Mouse (Mus musculus) left cerebral cortex, adult 11 months (tissue): ENCODE measurements at regions not wholly inside any gene's neighbourhood (a gene's known extent, or its start where the extent isn't known, plus 50 kb on each side); places are given as distances from the start of the nearest gene placed in this dataset.

Experiments
- DNase-seq: peaks from one replicate; pipeline ENCODE4 v3.0.0; 2022; ENCODE audit warnings: low spot score

DNA sequence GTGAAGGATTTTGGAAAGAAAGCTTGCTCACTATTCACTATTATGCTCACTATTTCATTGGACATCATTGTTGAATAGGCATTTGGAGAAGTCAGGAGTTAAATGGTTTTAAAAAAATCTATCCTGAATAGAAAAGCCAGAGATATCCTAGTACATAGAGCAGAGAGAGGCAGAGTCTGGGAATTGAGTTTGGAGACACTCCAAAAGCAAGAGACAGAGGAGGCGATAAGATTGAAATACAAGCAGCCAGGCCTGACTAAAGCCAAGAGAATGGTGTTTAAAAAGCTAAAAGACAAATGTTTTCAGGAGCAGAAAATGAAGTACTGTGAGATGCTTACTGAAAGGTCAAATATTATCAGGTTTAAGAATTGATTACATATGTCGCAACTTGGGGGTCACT lies 400.1 kb downstream of the Gm9195 start:
- DNase-seq = no peak

DNA sequence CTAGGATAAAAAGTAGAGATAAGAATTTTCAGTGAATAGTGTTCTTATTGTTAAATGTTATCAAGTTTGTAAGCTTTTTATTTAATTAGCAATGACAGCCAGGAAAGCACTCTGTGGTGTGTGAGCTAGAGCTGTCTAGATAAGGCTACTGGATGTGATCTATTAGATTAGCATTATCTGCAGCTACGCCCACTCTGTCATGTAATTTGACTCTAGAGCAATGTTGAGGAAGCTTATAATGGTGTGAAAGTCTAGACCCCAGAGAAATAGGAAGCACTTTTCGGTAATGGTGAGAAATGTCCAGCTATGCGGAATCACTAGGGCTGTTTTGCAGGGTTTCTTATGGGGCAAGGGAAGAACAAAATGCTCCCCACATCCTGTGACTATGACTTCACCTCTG lies 410.2 kb downstream of the Gm9195 start:
- no peak for DNase-seq

- DNase-seq = peak; percentile 38
These were observed 427.4 kb downstream of the Gm9195 start for GRCm38 (mm10) chr14:72064111-72064812.

- DNase-seq = no peak
These were observed 448.8 kb downstream of the Gm9195 start for GRCm38 (mm10) chr14:72042881-72043236.

DNA sequence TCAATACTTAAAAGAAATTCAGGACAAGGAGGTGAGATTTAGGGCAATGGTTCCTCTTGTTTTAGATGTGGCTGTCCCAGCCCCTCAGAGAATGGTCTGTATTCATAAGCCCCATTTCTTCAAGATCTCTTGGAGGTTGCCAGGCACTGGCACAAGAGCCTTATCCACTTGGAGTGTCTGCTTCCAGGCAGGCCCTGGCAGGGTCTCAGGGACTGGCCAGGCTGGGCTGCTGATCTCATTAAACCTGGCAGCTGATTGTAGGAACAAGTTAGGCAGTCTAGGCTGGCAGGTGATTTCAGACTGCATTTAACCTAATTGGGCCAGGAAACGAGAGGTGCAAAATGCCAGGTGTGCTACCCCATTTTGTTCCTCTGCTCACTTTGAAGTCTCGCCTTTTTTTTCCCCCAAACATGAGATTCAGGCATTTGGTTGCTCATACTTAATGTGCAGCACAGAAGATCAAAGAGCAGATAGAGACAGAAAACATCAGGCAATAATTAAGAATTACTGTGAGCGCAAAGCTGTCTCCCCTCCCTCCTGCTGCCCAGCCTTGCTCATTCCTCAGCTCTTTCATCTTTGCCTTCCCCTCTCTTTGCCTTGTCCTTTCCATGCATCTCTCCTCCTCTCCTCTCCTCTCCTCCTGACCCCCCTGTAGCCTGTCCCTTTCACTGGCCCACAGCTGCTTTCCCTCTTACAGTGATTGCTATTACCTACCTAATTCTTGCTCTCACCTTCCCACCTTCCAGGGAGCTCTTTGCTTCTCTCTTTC lies 449.3 kb downstream of the Gm9195 start:
- DNase-seq = peak; percentile 5

DNA sequence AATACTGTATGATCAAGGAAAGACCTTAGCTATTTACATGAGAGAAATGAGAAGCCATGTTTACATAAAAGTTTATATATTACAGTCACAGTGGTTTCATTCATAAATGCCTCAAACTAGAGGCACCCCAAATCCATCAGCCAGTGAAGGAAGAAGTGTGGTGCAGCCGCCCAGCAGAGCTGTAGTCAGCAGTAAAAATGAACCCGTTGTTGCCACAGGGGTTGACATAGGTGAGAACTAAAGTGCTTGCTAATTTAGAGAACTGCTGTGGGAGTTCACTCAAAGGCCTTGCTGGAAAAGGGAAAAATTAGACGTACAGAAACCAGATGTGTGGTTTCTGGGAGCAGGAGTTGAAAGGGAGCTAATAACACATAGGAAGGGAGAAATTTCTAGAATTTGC lies 461.2 kb downstream of the Gm9195 start:
- no peak for DNase-seq

DNA sequence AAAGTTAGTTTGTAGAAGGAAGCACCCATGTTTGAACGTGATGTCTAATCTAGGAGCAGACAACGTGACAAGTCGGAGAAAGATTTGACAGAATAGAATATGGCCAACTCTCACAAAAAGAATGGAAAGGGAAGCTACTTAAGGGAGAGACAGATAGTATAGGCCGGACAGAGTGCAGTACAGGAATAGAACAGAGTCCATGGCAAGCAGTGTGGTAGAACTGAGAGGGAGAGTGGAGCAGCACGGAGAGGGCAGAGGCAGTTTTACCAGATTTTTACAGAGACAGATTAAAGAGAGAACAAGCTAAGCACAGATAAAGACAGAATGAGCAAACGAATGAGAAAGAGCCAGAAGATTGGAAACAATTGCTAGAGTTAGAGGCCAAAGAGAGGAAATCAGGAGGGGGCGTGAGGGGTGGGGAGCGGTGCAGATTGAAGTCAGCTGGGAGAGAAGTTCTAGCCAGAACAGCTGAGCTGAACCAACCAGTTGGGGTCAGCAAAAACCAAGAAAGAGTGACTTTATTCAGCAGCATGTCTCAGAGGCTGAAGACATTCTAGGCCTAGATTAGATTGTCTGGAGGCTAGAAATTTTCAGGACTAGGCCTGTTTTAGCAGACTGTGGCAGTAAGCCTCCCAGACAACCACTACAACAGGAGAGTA lies 464.1 kb downstream of the Gm9195 start:
- no peak for DNase-seq

GRCm38 (mm10) chr14:72004371-72004770 lies 487.3 kb downstream of the Gm9195 start:
- no peak for DNase-seq

DNA sequence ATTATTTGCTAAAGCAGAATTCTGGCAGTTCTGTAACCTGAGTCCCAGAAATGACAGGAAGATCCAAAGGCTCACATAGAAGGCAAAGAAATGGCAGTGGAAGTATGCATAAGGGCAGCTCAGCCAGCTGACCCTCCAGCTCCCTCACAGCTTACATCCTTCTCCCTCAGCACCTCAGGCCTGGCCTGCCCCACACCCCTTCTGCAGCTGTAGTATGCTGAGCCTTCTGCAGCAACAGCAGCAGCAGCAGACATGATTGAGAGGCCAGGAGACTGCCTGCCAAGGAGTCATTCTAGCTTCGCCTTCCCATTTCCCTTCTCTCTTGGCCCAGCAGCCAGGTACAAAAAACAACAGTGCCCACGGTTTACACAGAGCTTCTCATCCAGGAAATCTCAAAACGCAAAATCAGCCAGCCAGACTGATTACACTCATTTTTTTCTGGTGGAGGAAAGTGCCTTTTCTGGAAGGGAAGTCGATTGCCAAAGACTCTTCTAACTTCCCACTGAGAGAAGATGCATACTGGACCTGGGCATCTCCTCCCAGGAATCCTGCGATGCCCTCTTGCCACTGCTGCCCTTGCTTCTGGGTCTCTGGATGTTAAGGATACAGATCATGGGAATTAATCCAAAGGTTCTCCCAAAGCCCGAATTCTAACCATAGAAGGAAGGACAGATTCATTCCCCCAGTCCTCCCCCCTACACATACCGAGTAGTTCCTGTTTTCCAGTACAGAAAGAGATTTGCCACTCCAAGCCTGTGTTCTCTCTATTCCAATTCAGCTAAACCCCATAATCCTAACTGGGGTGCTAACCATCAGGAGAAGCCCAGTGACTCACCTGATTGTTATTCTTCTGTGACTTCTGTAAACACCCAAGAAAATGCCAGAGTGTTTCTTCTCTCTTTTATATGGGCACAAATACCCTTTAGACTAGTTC lies 489.2 kb downstream of the Gm9195 start:
- DNase-seq = no peak

- DNase-seq = peak; percentile 28
These were observed 518.6 kb downstream of the Gm9195 start for GRCm38 (mm10) chr14:71973016-71973415.

DNA sequence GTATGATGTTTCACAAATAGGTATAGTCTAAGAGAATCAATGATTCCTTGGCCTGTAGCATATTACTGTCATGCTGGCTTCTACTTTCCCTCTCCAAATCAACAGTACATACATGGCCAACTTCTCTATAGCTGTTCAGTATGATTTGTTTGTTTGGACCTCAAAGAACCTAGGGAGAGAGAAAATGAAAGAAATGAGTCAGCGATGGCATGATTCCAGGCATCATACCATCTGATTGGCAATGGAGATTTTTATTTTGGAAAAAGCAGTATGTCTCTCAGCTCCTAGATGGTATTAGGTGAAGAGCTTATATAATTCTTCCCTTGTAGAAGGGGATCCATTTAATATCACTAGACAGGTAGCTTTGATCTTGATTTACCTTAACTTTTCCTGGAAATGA lies 519.1 kb downstream of the Gm9195 start:
- no peak for DNase-seq

GRCm38 (mm10) chr14:71967646-71968045 lies 524.0 kb downstream of the Gm9195 start:
- DNase-seq = no peak

DNA sequence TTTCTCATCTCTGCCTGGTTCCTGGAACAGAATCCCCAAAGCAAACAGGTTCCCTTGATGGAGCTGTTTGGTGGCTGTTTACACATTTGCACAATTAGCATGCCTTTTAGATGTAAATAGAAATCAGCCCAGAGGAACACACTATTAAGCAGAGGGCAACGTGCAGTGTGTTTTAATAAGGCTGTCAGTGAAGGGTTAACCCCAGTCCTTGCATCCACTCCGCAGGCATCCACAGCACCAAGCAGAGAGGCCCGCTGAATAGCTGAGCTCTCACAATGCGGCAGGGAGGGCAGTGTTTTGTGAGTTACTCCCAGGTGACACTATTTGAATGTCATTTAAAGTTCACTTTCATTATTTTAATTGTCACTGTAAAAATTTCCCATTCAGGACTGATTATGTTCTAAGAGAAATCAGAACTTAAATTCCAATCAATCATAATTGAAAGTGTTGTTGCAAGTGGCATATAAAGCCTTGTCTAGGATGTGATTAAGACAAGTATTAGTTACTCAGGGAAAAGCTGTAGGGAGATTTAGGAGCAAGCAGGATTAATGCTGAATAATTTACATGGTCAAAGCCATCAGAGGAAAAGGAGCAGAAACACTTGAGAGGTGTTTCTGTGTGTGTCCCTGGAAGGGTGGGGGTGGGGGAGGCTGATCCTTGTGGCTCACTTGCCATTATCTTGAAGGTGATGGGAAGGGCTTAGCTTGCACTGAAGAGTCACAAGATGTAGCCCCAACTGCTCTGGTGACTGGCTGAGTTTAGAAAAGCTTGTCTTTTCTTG lies 528.1 kb downstream of the Gm9195 start:
- no peak for DNase-seq

DNA sequence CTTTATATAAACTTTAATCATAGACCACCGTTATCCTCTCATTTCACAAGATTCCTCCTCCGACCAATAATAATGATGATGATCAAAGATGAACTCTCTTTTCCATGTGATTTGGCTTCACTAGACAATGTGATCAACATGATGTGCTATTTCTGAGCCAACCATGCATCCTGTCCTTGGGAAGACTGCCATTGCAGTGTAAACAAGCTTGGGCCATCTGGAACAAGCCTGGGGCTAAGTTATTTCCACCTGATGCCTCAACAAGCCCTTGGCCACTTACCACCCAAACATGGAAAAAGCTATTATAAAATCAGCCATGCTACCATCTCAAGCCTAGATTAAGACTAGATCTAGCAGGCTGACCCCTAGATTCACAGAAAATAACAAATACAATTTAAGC lies 542.9 kb downstream of the Gm9195 start:
- DNase-seq = no peak

- no peak for DNase-seq
These were observed 554.5 kb downstream of the Gm9195 start for GRCm38 (mm10) chr14:71937157-71937485.

DNA sequence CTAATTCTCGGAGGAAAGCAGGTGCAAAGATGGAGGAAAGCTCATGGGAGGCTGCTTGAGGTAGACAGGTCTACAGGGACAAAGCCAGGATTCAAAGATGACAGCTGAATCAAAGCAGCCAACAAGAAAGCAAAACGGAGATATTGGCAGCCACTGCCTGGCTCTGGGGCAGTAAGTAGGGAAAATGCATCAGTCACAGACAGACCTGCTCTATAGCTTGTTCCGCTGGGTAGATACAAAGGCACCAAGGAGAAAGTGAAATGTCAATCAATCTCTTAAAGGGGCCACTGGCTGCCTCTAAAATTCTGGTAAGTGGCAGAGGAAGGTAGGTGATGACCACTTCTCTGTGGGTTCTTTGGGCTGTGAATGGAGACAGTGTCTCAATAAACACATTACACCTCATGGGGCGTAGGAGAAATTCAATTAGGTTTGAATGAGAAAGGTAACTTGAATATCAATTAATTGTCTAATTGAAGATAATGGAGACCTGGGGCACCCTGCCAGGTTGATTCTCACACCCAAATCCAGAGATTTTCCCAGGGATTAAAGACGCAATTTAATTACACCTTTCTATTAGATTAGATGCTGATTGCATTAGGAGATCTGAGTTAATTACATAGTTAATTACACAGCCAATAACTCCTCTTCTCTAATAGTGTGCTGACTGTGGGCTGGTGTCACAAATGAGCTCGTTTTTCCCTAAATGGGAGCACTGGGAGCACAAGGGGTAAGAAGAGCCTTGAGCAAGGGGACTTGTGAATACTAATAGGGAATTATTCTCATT lies 555.1 kb downstream of the Gm9195 start:
- no peak for DNase-seq

- DNase-seq = no peak
These were observed 575.7 kb downstream of the Gm9195 start for GRCm38 (mm10) chr14:71915964-71916363.

DNA sequence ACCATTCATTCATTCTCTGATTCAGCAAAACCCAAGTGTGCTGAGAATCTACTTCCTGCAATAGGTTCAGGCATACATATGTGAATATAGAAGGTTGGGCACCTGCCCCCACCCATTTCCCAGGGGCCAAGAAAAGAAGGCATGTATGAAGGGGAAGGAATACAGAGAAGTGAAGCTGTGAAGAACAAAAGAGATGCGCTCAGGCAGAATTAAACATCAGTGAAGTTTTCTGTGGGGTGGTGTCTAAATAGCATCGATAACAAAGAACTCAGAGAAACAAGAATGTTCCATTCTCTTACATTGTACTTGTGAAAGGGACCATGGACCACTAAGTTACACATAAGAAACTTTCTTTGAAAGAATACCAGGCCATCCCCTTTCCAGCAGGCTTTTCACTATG lies 580.7 kb downstream of the Gm9195 start:
- no peak for DNase-seq

DNA sequence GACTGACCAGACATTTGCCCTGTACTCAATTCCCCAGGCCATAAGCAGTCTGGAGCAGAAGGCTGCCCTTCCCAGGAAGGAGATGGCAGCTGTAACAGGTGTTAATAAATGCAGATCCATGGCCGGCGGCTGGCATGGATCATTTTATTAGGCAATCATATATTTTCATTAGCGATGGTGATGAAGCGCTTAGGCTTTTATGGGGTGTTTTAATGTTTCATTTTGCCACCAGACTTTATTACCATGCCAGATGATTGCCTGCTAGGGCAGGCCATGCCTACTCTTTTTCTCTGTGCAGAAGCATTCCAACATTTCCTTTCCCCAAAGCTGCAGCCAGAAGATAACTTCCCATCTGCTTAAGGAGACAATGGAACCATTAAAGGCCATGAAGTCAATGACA lies 596.2 kb downstream of the Gm9195 start:
- DNase-seq = no peak

DNA sequence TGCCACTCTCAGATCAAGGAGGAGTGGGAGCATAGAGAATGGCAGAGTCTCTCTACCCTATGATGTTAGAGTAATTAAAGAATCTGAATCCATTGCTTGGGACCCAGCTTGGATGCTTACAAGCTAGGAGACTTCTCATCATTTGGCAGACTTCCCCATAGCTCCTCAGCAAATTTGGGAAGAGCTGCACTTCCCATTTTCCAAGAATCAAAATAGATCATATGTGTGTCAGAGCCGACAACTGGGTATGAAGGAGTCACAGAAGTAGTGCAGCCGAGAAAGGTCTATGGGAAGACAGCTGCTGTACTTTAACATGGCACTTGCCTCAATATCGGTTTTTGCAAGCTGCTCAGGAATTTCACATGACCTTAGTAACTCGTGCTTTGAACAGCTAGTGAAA lies 596.8 kb downstream of the Gm9195 start:
- DNase-seq = peak; percentile 41

DNA sequence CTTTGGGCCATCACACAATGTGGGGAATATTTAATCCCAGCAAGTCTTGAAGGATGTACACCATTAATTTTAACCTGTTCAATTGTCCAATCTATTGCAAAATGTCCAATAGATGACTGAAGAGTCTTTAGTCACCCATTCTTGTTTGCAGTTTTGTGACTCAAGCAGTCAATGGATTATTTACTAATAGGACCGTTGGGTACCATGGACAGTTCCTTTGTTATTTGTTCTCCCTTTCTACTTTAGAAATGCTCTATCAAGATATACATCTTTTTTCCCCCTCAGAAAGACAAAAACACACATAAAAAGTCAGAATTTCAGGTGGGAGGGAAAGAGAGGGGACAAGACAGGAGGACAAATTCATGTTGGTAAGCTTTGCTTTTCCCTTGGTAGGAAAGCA lies 598.3 kb downstream of the Gm9195 start:
- no peak for DNase-seq
